Mouse (Mus musculus): Measurements from ENCODE around the gene Zfp457. TPM values are rescaled to one million over a fixed set of nuclear protein-coding genes. Genes with fewer than 3 reads are reported as not detected.
"Not testable (repeated sequence)": the region's sequence is repeated elsewhere in the genome, so short reads cannot be mapped to it uniquely, and the experiment has no call there.

The Zfp457 gene
- polyA plus RNA-seq (2015; fragmentation: Nextera tagmentation; extraction: Ambion mirVana), result 0.21 and 0.92 TPM in 2 replicates

GRCm38 (mm10) chr13:67305822-67306672 lies at the start of gene Zfp457:
Zfp457 (minus strand) TSS chr13:67306485.
- Histone ChIP-seq H3K9me3 (no peaks in the 10 kb centered on the region), H3K27me3 (no peaks in the 10 kb centered on the region), H3K4me1 (peaks cover 6% of the 10 kb centered on the region), H3K36me3 (no peaks in the 10 kb centered on the region), H3K4me2 (peak within 1 kb of the TSS; percentile 84), H3K27ac (no peak within 1 kb of the TSS; the same call in 1 of the 2 replicates), H3K4me3 (peak within 1 kb of the TSS; percentile 74), H3K9ac (peak within 1 kb of the TSS; percentile 67)
- peak; percentile 99 for ATAC-seq (ENCODE audit: borderline replicate concordance, extremely low read depth, low FRiP score, low TSS enrichment)
- WGBS, result 6% methylated on average over 16 of the region's 16 CpGs

- no peaks in the 10 kb centered on the region for H3K9me3 ChIP-seq
- no peaks in the 10 kb centered on the region for H3K36me3 ChIP-seq
- ATAC-seq (ENCODE audit: borderline replicate concordance, extremely low read depth, low FRiP score, low TSS enrichment), result no peak
- H3K4me1 ChIP-seq, result no peaks in the 10 kb centered on the region
- no peak overlapping the region for H3K4me3 ChIP-seq
- no peak overlapping the region for H3K27ac ChIP-seq
- no peak overlapping the region for H3K9ac ChIP-seq
- no peaks in the 10 kb centered on the region for H3K27me3 ChIP-seq
- no peak overlapping the region for H3K4me2 ChIP-seq
Observed at GRCm38 (mm10) chr13:67351854-67352253, 45.6 kb upstream of the Zfp457 start.

GRCm38 (mm10) chr13:67343422-67343821 lies 37.1 kb upstream of the Zfp457 start:
- no peak overlapping the region for H3K4me2 ChIP-seq
- H3K9ac ChIP-seq, result no peak overlapping the region
- ATAC-seq (ENCODE audit: borderline replicate concordance, extremely low read depth, low FRiP score, low TSS enrichment), result no peak
- no peaks in the 10 kb centered on the region for H3K27me3 ChIP-seq
- 88% methylated on average over 2 of the region's 2 CpGs for WGBS
- peaks cover 10% of the 10 kb centered on the region; the same call in 1 of the 2 replicates for H3K36me3 ChIP-seq
- no peak overlapping the region for H3K27ac ChIP-seq
- H3K9me3 ChIP-seq, result no peaks in the 10 kb centered on the region
- no peak overlapping the region for H3K4me3 ChIP-seq
- H3K4me1 ChIP-seq, result no peaks in the 10 kb centered on the region

- no peak overlapping the region for H3K27ac ChIP-seq
- H3K4me1 ChIP-seq, result peaks cover 8% of the 10 kb centered on the region
- no peaks in the 10 kb centered on the region for H3K9me3 ChIP-seq
- ATAC-seq (ENCODE audit: borderline replicate concordance, extremely low read depth, low FRiP score, low TSS enrichment), result peak; percentile 11; the same call in 1 of the 2 replicates
- peak overlapping the region; percentile 68 for H3K4me2 ChIP-seq
- H3K9ac ChIP-seq, result peak overlapping the region; percentile 41
- H3K27me3 ChIP-seq, result no peaks in the 10 kb centered on the region
- H3K36me3 ChIP-seq, result no peaks in the 10 kb centered on the region
- 56% methylated on average over 1 of the region's 1 CpGs for WGBS
- peak overlapping the region; percentile 49 for H3K4me3 ChIP-seq
Observed at GRCm38 (mm10) chr13:67332877-67333276, 26.6 kb upstream of the Zfp457 start.

- Histone ChIP-seq H3K36me3 (no peaks in the 10 kb centered on the region), H3K4me1 (peaks cover 8% of the 10 kb centered on the region), H3K4me2 (peak within 1 kb of the TSS; percentile 68), H3K9ac (peak within 1 kb of the TSS; percentile 44), H3K9me3 (no peaks in the 10 kb centered on the region), H3K4me3 (peak within 1 kb of the TSS; percentile 49), H3K27ac (peak within 1 kb of the TSS; percentile 19; the same call in 1 of the 2 replicates), H3K27me3 (no peaks in the 10 kb centered on the region)
- ATAC-seq (ENCODE audit: borderline replicate concordance, extremely low read depth, low FRiP score, low TSS enrichment), result peak; percentile 95
- 11% methylated on average over 17 of the region's 17 CpGs for WGBS
Observed at GRCm38 (mm10) chr13:67332019-67332724, 25.9 kb upstream of the Zfp457 start, which contains the start of gene Zfp595. Zfp595 (minus strand) TSS chr13:67332570.

GRCm38 (mm10) chr13:67306718-67307117 lies 433 bp upstream of the Zfp457 start:
- WGBS, result 22% methylated on average over 5 of the region's 5 CpGs
- no peaks in the 10 kb centered on the region for H3K9me3 ChIP-seq
- no peaks in the 10 kb centered on the region for H3K36me3 ChIP-seq
- H3K4me3 ChIP-seq, result peak overlapping the region; percentile 74
- peak; percentile 49; the same call in 1 of the 2 replicates for ATAC-seq (ENCODE audit: borderline replicate concordance, extremely low read depth, low FRiP score, low TSS enrichment)
- H3K27me3 ChIP-seq, result no peaks in the 10 kb centered on the region
- no peak overlapping the region; the same call in 1 of the 2 replicates for H3K27ac ChIP-seq
- H3K4me2 ChIP-seq, result peak overlapping the region; percentile 84
- no peak overlapping the region for H3K9ac ChIP-seq
- H3K4me1 ChIP-seq, result peaks cover 6% of the 10 kb centered on the region

- no peak within 1 kb of the TSS for H3K27ac ChIP-seq
- WGBS, result 43% methylated on average over 7 of the region's 7 CpGs
- H3K36me3 ChIP-seq, result no peaks in the 10 kb centered on the region
- H3K4me2 ChIP-seq, result no peak within 1 kb of the TSS
- no peaks in the 10 kb centered on the region for H3K9me3 ChIP-seq
- ATAC-seq (ENCODE audit: borderline replicate concordance, extremely low read depth, low FRiP score, low TSS enrichment), result peak; percentile 55; the same call in 1 of the 2 replicates
- H3K4me3 ChIP-seq, result no peak within 1 kb of the TSS
- no peak within 1 kb of the TSS for H3K9ac ChIP-seq
- no peaks in the 10 kb centered on the region for H3K27me3 ChIP-seq
- H3K4me1 ChIP-seq, result no peaks in the 10 kb centered on the region
Observed at GRCm38 (mm10) chr13:67278314-67278713, 28.0 kb downstream of the Zfp457 start, which contains the start of gene Zfp458. Zfp458 (minus strand) TSS chr13:67278466.

- peak overlapping the region; percentile 64 for H3K9ac ChIP-seq
- peak; percentile 39; the same call in 1 of the 2 replicates for ATAC-seq (ENCODE audit: borderline replicate concordance, extremely low read depth, low FRiP score, low TSS enrichment)
- not testable (repeated sequence) for H3K9me3 ChIP-seq, H3K27me3 ChIP-seq, H3K36me3 ChIP-seq, H3K4me1 ChIP-seq
- peak overlapping the region; percentile 77 for H3K4me2 ChIP-seq
- 0 out of 2 replicates have a peak overlapping the region, but pooled peaks have one; percentile 50 for H3K27ac ChIP-seq
- peak overlapping the region; percentile 84 for H3K4me3 ChIP-seq
- whole genome bisulfite sequencing, result 36% methylated on average over 9 of the region's 9 CpGs
Observed at GRCm38 (mm10) chr13:67269383-67270065, 36.8 kb downstream of the Zfp457 start.

GRCm38 (mm10) chr13:67268568-67269369 lies 37.5 kb downstream of the Zfp457 start:
- peak overlapping the region; percentile 64 for H3K9ac ChIP-seq
- no peaks in the 10 kb centered on the region for H3K36me3 ChIP-seq
- no peaks in the 10 kb centered on the region for H3K4me1 ChIP-seq
- H3K27ac ChIP-seq, result 0 out of 2 replicates have a peak overlapping the region, but pooled peaks have one; percentile 50
- 0 out of 2 replicates have a peak, but pooled peaks cover 5% of the 10 kb centered on the region for H3K9me3 ChIP-seq
- ATAC-seq (ENCODE audit: borderline replicate concordance, extremely low read depth, low FRiP score, low TSS enrichment), result peak; percentile 98
- peak overlapping the region; percentile 77 for H3K4me2 ChIP-seq
- no peaks in the 10 kb centered on the region for H3K27me3 ChIP-seq
- H3K4me3 ChIP-seq, result peak overlapping the region; percentile 84
- 5% methylated on average over 18 of the region's 18 CpGs for WGBS

Measured in lung, embryonic 15.5 days (tissue).